Mouse (Mus musculus) lung, embryonic 15.5 days (tissue): ENCODE measurements at regions not wholly inside any gene's neighbourhood (a gene's known extent, or its start where the extent isn't known, plus 50 kb on each side); places are given as distances from the start of the nearest gene placed in this dataset.
A peak's percentile ranks its signal among the peaks of the same experiment; 100 is the strongest.

ENCODE experiments used
- ATAC-seq: fragments of 200-750 bp; cut with Nextera tagmentation; 2 replicates; pipeline ENCODE4 v1.8.0; 2017; ENCODE audit warnings: moderate number of reproducible peaks, borderline replicate concordance; ENCODE audit not compliant: low FRiP score, low TSS enrichment; ENCODE audit errors: extremely low read depth
- H3K27ac ChIP-seq: fragments of 300-500 bp; sonication (generic); 2 replicates; pipeline ENCODE4 v1.5.1; 2015; ENCODE audit warnings: moderate library complexity, mild to moderate bottlenecking, inconsistent platforms
- H3K27me3 ChIP-seq: fragments of 300-500 bp; sonication (generic); 2 replicates; pipeline ENCODE4 v1.6.1; 2015; ENCODE audit warnings: inconsistent platforms
- H3K36me3 ChIP-seq: fragments of 300-500 bp; sonication (generic); 2 replicates; pipeline ENCODE4 v1.6.1; 2015; ENCODE audit warnings: inconsistent platforms
- H3K4me1 ChIP-seq: fragments of 300-500 bp; sonication (generic); 2 replicates; pipeline ENCODE4 v1.6.1; 2015; ENCODE audit warnings: inconsistent platforms
- H3K4me2 ChIP-seq: fragments of 300-500 bp; sonication (generic); 2 replicates; pipeline ENCODE4 v1.6.1; 2015; ENCODE audit warnings: inconsistent platforms, mild to moderate bottlenecking, moderate library complexity
- H3K4me3 ChIP-seq: fragments of 300-500 bp; sonication (generic); 2 replicates; pipeline ENCODE4 v1.5.1; 2015; ENCODE audit warnings: mild to moderate bottlenecking, inconsistent platforms
- H3K9ac ChIP-seq: fragments of 300-500 bp; sonication (generic); 2 replicates; pipeline ENCODE4 v1.6.1; 2015; ENCODE audit warnings: inconsistent platforms
- H3K9me3 ChIP-seq: fragments of 300-500 bp; sonication (generic); 2 replicates; pipeline ENCODE4 v1.6.1; 2016; ENCODE audit warnings: inconsistent platforms
- WGBS: fragments of 180-500 bp; shearing (Covaris S2); methylation state at CpG from one replicate; pipeline ENCODE4 v1.1.7; 2015; 5-methylcytosine and 5-hydroxymethylcytosine counted together

- no peak overlapping the region for H3K4me2 ChIP-seq
- no peak overlapping the region for H3K9ac ChIP-seq
- no peaks in the 10 kb centered on the region for H3K36me3 ChIP-seq
- H3K4me3 ChIP-seq, result no peak overlapping the region
- WGBS, result 74% methylated on average over 1 of the region's 1 CpGs
- ATAC-seq, result no peak
- no peaks in the 10 kb centered on the region for H3K4me1 ChIP-seq
- H3K27me3 ChIP-seq, result no peaks in the 10 kb centered on the region
- no peaks in the 10 kb centered on the region for H3K9me3 ChIP-seq
- no peak overlapping the region for H3K27ac ChIP-seq
Observed at GRCm38 (mm10) chr11:112098161-112098560, 683.9 kb upstream of the Sox9 start.

DNA sequence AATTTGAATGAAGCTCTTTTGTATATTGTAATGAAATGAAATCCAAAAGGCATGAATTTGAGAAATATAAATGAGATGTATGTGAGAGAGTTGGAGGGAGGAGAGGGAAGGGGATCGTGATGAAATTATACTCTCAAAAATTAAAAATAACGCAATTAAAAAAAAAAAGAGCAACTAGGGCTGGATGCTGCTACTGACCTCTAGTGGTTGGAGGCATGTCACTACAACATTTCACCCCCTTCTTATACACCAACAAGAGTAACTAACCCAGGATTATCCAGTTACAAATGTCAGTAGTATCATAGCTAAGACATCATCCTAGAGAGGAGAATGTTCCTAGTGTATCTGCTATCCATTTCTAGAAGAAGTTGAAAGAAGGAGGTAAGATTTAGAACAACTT, 678.8 kb upstream of the Sox9 start:
- H3K4me1 ChIP-seq, result 0 out of 2 replicates have a peak, but pooled peaks cover 9% of the 10 kb centered on the region
- no peak overlapping the region for H3K4me3 ChIP-seq
- no peak overlapping the region for H3K4me2 ChIP-seq
- H3K36me3 ChIP-seq, result no peaks in the 10 kb centered on the region
- no peak overlapping the region for H3K27ac ChIP-seq
- H3K9me3 ChIP-seq, result no peaks in the 10 kb centered on the region
- no peaks in the 10 kb centered on the region for H3K27me3 ChIP-seq
- no peak for ATAC-seq
- H3K9ac ChIP-seq, result no peak overlapping the region
- 55% methylated on average over 2 of the region's 2 CpGs for WGBS

- Histone ChIP-seq H3K4me2 (no peak overlapping the region), H3K27me3 (no peaks in the 10 kb centered on the region), H3K4me3 (no peak overlapping the region), H3K27ac (no peak overlapping the region), H3K36me3 (no peaks in the 10 kb centered on the region), H3K4me1 (0 out of 2 replicates have a peak, but pooled peaks cover 9% of the 10 kb centered on the region), H3K9me3 (no peaks in the 10 kb centered on the region), H3K9ac (no peak overlapping the region)
- ATAC-seq, result peak; percentile 52; the same call in 1 of the 2 replicates
- WGBS, result 32% methylated on average over 4 of the region's 4 CpGs
Observed at GRCm38 (mm10) chr11:112106891-112107290, 675.1 kb upstream of the Sox9 start.

GRCm38 (mm10) chr11:112107314-112107713, 674.7 kb upstream of the Sox9 start:
- no peaks in the 10 kb centered on the region for H3K9me3 ChIP-seq
- H3K27me3 ChIP-seq, result no peaks in the 10 kb centered on the region
- no peak overlapping the region for H3K4me2 ChIP-seq
- no peak overlapping the region for H3K4me3 ChIP-seq
- H3K4me1 ChIP-seq, result 0 out of 2 replicates have a peak, but pooled peaks cover 9% of the 10 kb centered on the region
- 32% methylated on average over 7 of the region's 7 CpGs for WGBS
- H3K36me3 ChIP-seq, result no peaks in the 10 kb centered on the region
- ATAC-seq, result peak; percentile 49; the same call in 1 of the 2 replicates
- no peak overlapping the region for H3K9ac ChIP-seq
- no peak overlapping the region for H3K27ac ChIP-seq

DNA sequence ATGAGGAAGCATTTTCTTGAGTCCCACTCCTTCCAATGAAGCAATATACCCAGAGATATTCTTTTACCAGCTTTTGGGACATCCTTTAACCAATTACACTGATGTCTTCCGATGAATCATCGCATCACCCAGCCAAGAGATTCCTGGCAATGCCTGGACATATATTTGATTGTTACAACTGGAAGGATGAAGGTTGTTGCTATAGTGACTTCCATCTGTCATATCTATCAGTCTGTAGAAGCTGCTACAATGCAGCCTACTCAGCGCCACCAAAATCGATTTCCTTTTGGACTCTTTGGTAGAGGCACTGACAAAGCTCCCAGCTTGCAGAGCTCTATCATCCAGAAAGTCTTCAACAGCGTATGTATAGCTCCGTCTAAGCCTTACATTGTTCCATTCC, 661.0 kb upstream of the Sox9 start:
- ATAC-seq, result no peak
- H3K27me3 ChIP-seq, result no peaks in the 10 kb centered on the region
- H3K4me3 ChIP-seq, result no peak overlapping the region
- WGBS, result 90% methylated on average over 6 of the region's 6 CpGs
- H3K4me1 ChIP-seq, result no peaks in the 10 kb centered on the region
- H3K36me3 ChIP-seq, result no peaks in the 10 kb centered on the region
- no peak overlapping the region for H3K27ac ChIP-seq
- no peaks in the 10 kb centered on the region for H3K9me3 ChIP-seq
- no peak overlapping the region for H3K4me2 ChIP-seq
- H3K9ac ChIP-seq, result no peak overlapping the region

GRCm38 (mm10) chr11:112121831-112122230, 660.2 kb upstream of the Sox9 start:
- Histone ChIP-seq H3K9me3 (no peaks in the 10 kb centered on the region), H3K9ac (no peak overlapping the region), H3K4me2 (no peak overlapping the region), H3K27ac (no peak overlapping the region), H3K4me1 (no peaks in the 10 kb centered on the region), H3K4me3 (no peak overlapping the region), H3K27me3 (no peaks in the 10 kb centered on the region), H3K36me3 (no peaks in the 10 kb centered on the region)
- WGBS, result 33% methylated on average over 5 of the region's 5 CpGs
- no peak for ATAC-seq

- peak; percentile 81; the same call in 1 of the 2 replicates for ATAC-seq
- Histone ChIP-seq H3K36me3 (no peaks in the 10 kb centered on the region), H3K4me1 (no peaks in the 10 kb centered on the region), H3K27me3 (no peaks in the 10 kb centered on the region), H3K4me2 (no peak overlapping the region; the same call in 1 of the 2 replicates), H3K27ac (no peak overlapping the region), H3K9ac (no peak overlapping the region), H3K9me3 (no peaks in the 10 kb centered on the region), H3K4me3 (no peak overlapping the region)
- 36% methylated on average over 12 of the region's 12 CpGs for WGBS
Observed at GRCm38 (mm10) chr11:112125249-112125933, 656.6 kb upstream of the Sox9 start.

DNA sequence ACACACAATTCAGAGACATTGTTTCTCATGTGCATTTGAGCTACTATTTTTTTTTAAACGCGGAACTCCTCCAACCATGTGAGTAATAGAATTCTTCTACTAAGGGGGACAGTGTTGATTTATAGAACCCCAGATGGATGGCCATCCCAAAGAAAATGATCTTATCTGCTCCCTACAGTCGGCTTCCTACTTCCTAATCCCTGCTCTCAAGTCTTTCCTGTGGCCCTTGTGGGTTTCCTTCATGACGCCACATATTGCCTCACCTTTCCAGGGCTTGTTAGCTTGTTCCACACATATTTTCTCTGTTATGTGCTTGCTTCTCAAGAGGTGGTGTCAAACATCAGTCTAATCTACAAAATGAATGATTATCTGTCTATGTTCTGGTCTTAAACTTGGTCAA, 651.9 kb upstream of the Sox9 start:
- H3K36me3 ChIP-seq, result no peaks in the 10 kb centered on the region
- H3K4me3 ChIP-seq, result no peak overlapping the region
- H3K4me1 ChIP-seq, result no peaks in the 10 kb centered on the region
- no peak overlapping the region for H3K9ac ChIP-seq
- H3K27me3 ChIP-seq, result no peaks in the 10 kb centered on the region
- WGBS, result 65% methylated on average over 4 of the region's 4 CpGs
- no peaks in the 10 kb centered on the region for H3K9me3 ChIP-seq
- no peak overlapping the region for H3K4me2 ChIP-seq
- ATAC-seq, result no peak
- no peak overlapping the region for H3K27ac ChIP-seq

DNA sequence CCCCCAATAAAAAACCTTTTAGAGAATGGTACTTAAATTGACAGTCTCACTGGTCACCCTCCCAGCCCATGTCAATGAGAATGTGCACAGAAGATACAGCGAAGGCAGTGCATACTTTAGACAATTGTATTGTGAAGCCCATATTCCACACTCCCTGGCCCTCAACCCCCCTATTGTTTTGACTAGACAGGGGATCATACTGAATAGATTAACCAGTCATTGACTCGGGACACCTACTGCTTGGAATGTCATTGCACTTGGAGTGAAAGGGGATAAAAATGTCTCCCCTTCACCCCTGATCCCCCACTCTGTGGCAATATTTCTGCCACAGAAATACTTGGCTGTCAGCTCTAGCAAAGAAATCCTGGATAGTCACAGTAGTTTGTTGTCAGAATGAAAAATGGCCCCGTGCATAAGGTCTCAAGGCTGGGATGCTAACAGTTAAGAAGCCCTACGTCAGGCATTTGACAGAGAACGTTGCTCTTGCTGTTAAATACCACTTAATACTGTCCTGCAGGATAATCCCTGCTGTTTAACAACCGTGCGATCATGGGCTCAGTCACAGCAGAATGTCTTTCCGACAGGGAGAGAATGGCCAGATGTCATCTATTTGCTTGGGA, 644.5 kb upstream of the Sox9 start:
- H3K4me2 ChIP-seq, result no peak overlapping the region
- WGBS, result 26% methylated on average over 8 of the region's 8 CpGs

GRCm38 (mm10) chr11:112140058-112140457, 642.0 kb upstream of the Sox9 start:
- 88% methylated on average over 9 of the region's 9 CpGs for WGBS
- H3K4me3 ChIP-seq, result no peak overlapping the region
- ATAC-seq, result no peak

More for the DNA sequence above, 644.5 kb upstream of the Sox9 start:
- Histone ChIP-seq H3K9ac (no peak overlapping the region), H3K9me3 (no peaks in the 10 kb centered on the region), H3K36me3 (no peaks in the 10 kb centered on the region), H3K4me3 (no peak overlapping the region), H3K27me3 (no peaks in the 10 kb centered on the region), H3K4me1 (no peaks in the 10 kb centered on the region), H3K27ac (no peak overlapping the region)
- ATAC-seq, result no peak

GRCm38 (mm10) chr11:112140495-112140894, 641.5 kb upstream of the Sox9 start:
- no peaks in the 10 kb centered on the region for H3K4me1 ChIP-seq
- no peak overlapping the region for H3K4me3 ChIP-seq
- H3K36me3 ChIP-seq, result no peaks in the 10 kb centered on the region
- H3K27ac ChIP-seq, result no peak overlapping the region
- no peaks in the 10 kb centered on the region for H3K9me3 ChIP-seq
- H3K9ac ChIP-seq, result no peak overlapping the region
- H3K27me3 ChIP-seq, result no peaks in the 10 kb centered on the region
- no peak for ATAC-seq
- 94% methylated on average over 4 of the region's 4 CpGs for WGBS
- no peak overlapping the region for H3K4me2 ChIP-seq

More at GRCm38 (mm10) chr11:112140058-112140457, 642.0 kb upstream of the Sox9 start:
- Histone ChIP-seq H3K36me3 (no peaks in the 10 kb centered on the region), H3K4me2 (no peak overlapping the region), H3K4me1 (no peaks in the 10 kb centered on the region), H3K9ac (no peak overlapping the region), H3K27ac (no peak overlapping the region), H3K27me3 (no peaks in the 10 kb centered on the region), H3K9me3 (no peaks in the 10 kb centered on the region)

- Histone ChIP-seq H3K4me2 (no peak overlapping the region), H3K4me1 (no peaks in the 10 kb centered on the region), H3K9ac (no peak overlapping the region), H3K36me3 (no peaks in the 10 kb centered on the region), H3K27me3 (no peaks in the 10 kb centered on the region), H3K27ac (no peak overlapping the region), H3K4me3 (no peak overlapping the region), H3K9me3 (no peaks in the 10 kb centered on the region)
- ATAC-seq, result no peak
- WGBS, result 88% methylated on average over 9 of the region's 9 CpGs
Observed at GRCm38 (mm10) chr11:112140912-112141311, 641.1 kb upstream of the Sox9 start.
